Mouse (Mus musculus): Measurements from ENCODE around the gene Tbc1d12. TPM values are rescaled to one million over a fixed set of nuclear protein-coding genes. Genes with fewer than 3 reads are reported as not detected.
A peak's percentile ranks its signal among the peaks of the same experiment; 100 is the strongest.
"Not testable (repeated sequence)": the region's sequence is repeated elsewhere in the genome, so short reads cannot be mapped to it uniquely, and the experiment has no call there.

Tbc1d12 gene
- 10 to 100 TPM; 18.0 to 18.9 TPM for total RNA-seq (2021)
- long read RNA-seq, full-length matches to known transcripts: 7 of 7 reads
- long read RNA-seq, partial matches to known transcripts: 0 of 7 reads
- long read RNA-seq, other reads (novel, unspliced or antisense): 0 of 7 reads

GRCm38 (mm10) chr19:38836438-38837170, at the start of gene Tbc1d12:
Tbc1d12 (plus strand) TSS chr19:38836579.
- peak; percentile 89 to 93 for DNase-seq (ENCODE audit: low spot score in 2 of 2)

GRCm38 (mm10) chr19:38787756-38788155, 48.6 kb upstream of the Tbc1d12 start:
- DNase-seq (ENCODE audit: low spot score in 2 of 2): no peak

- DNase-seq (ENCODE audit: low spot score in 2 of 2): no peak
These were observed 42.8 kb upstream of the Tbc1d12 start for GRCm38 (mm10) chr19:38793563-38794045.

- DNase-seq (ENCODE audit: low spot score in 2 of 2): no peak
These were observed 39.8 kb upstream of the Tbc1d12 start for GRCm38 (mm10) chr19:38796546-38796945.

- peak; percentile 38 to 42 for DNase-seq (ENCODE audit: low spot score in 2 of 2)
These were observed 38.1 kb upstream of the Tbc1d12 start for GRCm38 (mm10) chr19:38798291-38798690.

GRCm38 (mm10) chr19:38798801-38799200, 37.6 kb upstream of the Tbc1d12 start:
- DNase-seq (ENCODE audit: low spot score in 2 of 2): peak in 1 of 2 experiments; percentile 12

- no peak for DNase-seq (ENCODE audit: low spot score in 2 of 2)
These were observed 18.2 kb upstream of the Tbc1d12 start for GRCm38 (mm10) chr19:38818191-38818590.

GRCm38 (mm10) chr19:38818766-38819426, 17.5 kb upstream of the Tbc1d12 start, which contains the start of gene Noc3l:
Noc3l (minus strand) TSS chr19:38819237.
- DNase-seq (ENCODE audit: low spot score in 2 of 2): peak; percentile 97 to 99

- no peak for DNase-seq (ENCODE audit: low spot score in 2 of 2)
These were observed 17.0 kb upstream of the Tbc1d12 start for GRCm38 (mm10) chr19:38819427-38819802.

GRCm38 (mm10) chr19:38820186-38820804, 16.1 kb upstream of the Tbc1d12 start:
- no peak for DNase-seq (ENCODE audit: low spot score in 2 of 2)

GRCm38 (mm10) chr19:38833224-38833623, 3.2 kb upstream of the Tbc1d12 start:
- no peak for DNase-seq (ENCODE audit: low spot score in 2 of 2)

- DNase-seq (ENCODE audit: low spot score in 2 of 2): no peak
These were observed 318 bp upstream of the Tbc1d12 start for GRCm38 (mm10) chr19:38836084-38836437.

- DNase-seq (ENCODE audit: low spot score in 2 of 2): peak; percentile 55 to 73
These were observed 827 bp downstream of the Tbc1d12 start for GRCm38 (mm10) chr19:38837171-38837641.

- DNase-seq (ENCODE audit: low spot score in 2 of 2): no peak
These were observed 8.4 kb downstream of the Tbc1d12 start for GRCm38 (mm10) chr19:38844817-38845216.

GRCm38 (mm10) chr19:38846373-38846772, 10.0 kb downstream of the Tbc1d12 start:
- DNase-seq (ENCODE audit: low spot score in 2 of 2): no peak

- DNase-seq (ENCODE audit: low spot score in 2 of 2): no peak
These were observed 21.8 kb downstream of the Tbc1d12 start for GRCm38 (mm10) chr19:38858224-38858623.

- DNase-seq (ENCODE audit: low spot score in 2 of 2): no peak
These were observed 26.1 kb downstream of the Tbc1d12 start for GRCm38 (mm10) chr19:38862523-38862922.

- DNase-seq (ENCODE audit: low spot score in 2 of 2): not testable (repeated sequence)
These were observed 38.4 kb downstream of the Tbc1d12 start for GRCm38 (mm10) chr19:38874825-38875224.

- DNase-seq (ENCODE audit: low spot score in 2 of 2): no peak
These were observed 43.9 kb downstream of the Tbc1d12 start for GRCm38 (mm10) chr19:38880300-38880699.

GRCm38 (mm10) chr19:38901146-38902135, 65.1 kb downstream of the Tbc1d12 start:
- DNase-seq (ENCODE audit: low spot score in 2 of 2): peak in 1 of 2 experiments; percentile 16
